Mouse (Mus musculus) E14TG2a.4 (cell line): ENCODE measurements around the gene Scn4a.

Experiments used
- CTCF ChIP-seq: conservative IDR thresholded peaks from 2 replicates; pipeline ENCODE4 v1.5.1; 2014; ENCODE audit warnings: low read length
- POU5F1 ChIP-seq: IDR thresholded peaks from 2 replicates; pipeline ENCODE4 v1.6.1; 2014; ENCODE audit warnings: low read length, borderline replicate concordance

DNA sequence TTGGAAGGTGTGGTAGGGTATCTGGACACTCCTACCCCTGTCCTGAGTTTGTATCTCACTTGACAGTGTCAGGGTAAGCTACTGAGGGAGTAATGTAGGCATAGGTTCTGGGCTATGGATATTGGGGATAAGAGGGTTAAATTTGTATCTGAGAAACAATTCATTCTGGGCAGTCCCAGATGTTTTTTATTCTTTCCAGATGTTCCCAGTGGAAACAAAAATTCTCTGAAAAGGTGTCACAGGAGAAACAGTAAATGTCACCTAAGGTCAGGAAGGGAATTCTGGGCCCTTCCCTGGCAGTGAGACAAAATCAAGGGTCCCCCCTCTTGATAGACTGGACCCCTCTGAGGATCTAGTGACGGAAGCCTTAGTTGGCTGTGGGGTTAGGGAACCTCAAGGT lies 36.7 kb downstream of the Scn4a start:
- TF ChIP-seq CTCF, result no peak
- no peak for TF ChIP-seq POU5F1
